Mouse (Mus musculus) liver, embryonic 18 days (tissue): ENCODE results near the gene Gm10352. TPM values are rescaled to one million over a fixed set of nuclear protein-coding genes. Genes with fewer than 3 reads are reported as not detected.

Source experiments
- polyA plus RNA-seq: library from polyadenylated mRNA; depleted of rRNA; stranded (reverse); fragments of >200 nt; gene quantifications from 2 replicates; pipeline ENCODE4 v1.2.3, GENCODE M21; 2012; rRNA removed

Gm10352 gene
- not detected in 2 replicates for polyA plus RNA-seq

GRCm38 (mm10) chrY:2900689-2901088 lies at the start of gene Gm10352:
Gm10352 (plus strand) TSS chrY:2900989.

DNA sequence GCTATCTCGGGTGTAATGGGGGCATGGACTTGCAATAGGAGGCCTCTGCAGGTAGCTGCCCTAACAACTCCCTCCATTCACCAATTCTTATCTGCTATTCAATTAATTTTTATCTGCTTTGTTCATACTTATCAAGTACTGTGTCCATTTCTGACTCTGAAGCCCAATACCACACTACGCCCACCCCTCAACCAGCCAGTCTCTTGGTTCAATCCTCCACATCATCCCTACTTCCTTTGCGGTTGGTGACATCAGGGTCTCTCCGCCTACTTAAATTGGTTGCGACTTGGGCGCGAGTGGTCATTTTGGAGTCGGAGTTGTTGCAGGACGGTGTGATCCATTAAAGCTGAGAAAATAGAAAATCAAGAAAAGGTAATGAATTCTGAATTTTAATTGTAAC lies 31.5 kb downstream of the Gm10352 start, which contains the start of gene Gm29289:
TSS of gene Gm29289 (plus strand) at position 301 of the 400 bp plus-strand sequence.

Other genes starting within 250 kb of the Gm10352 start
- gene Sry, start 237.3 kb upstream of the Gm10352 start, polyA plus RNA-seq, result not detected in 2 replicates
- gene H2al2b, start 180.3 kb upstream of the Gm10352 start, polyA plus RNA-seq, result not detected in 2 replicates
- not detected in 2 replicates for gene Gm4064, start 104.8 kb upstream of the Gm10352 start, polyA plus RNA-seq
- gene Rbmy, start 70.3 kb upstream of the Gm10352 start, polyA plus RNA-seq, result not detected in 2 replicates
- gene Gm10256, start 70.3 kb upstream of the Gm10352 start, polyA plus RNA-seq, result 0.02 TPM in 1 of 2 replicates, not detected in the other
- not detected in 2 replicates for gene Gm29289, start 31.6 kb downstream of the Gm10352 start, polyA plus RNA-seq